In genomic region chr9:61602353-61602978, GRCm38 (mm10) we compare ENCODE assay signal across 26 mouse cellular contexts.
A peak's percentile ranks its signal among the peaks of the same experiment; 100 is the strongest.
DNase-seq lines count a peak whose midpoint lies in the region; ATAC-seq and TF ChIP-seq lines count a peak whose summit lies in the region.
"Had no signal": no experiment of that assay in that cellular context is flagged by ENCODE, and none has a peak within 500 bp of the region (broad histone marks: within the 10 kb centered on the region; RNA-seq: fewer than 3 reads in every experiment).

No protein-coding gene starts in this region.

- WGBS in forebrain, embryonic 10.5 days, result 48% methylated on average over 7 of the region's 7 CpGs
- 45% methylated on average over 7 of the region's 7 CpGs for WGBS in forebrain, embryonic 16.5 days
- 63% methylated on average over 7 of the region's 7 CpGs for WGBS in midbrain, embryonic 10.5 days
- 50% methylated on average over 7 of the region's 7 CpGs for WGBS in midbrain, embryonic 13.5 days
- WGBS in lung, adult 2 months, result 59% methylated on average over 7 of the region's 7 CpGs

- no peak overlapping the region for H3K4me3 ChIP-seq in forebrain, embryonic 10.5 days
- H3K4me3 ChIP-seq in forebrain, embryonic 16.5 days (replicated peaks; ENCODE audit: low read length), result no peak overlapping the region
- no peak overlapping the region for H3K4me3 ChIP-seq in midbrain, embryonic 10.5 days
- H3K4me3 ChIP-seq in midbrain, embryonic 13.5 days (replicated peaks), result no peak overlapping the region
- no peak overlapping the region for H3K4me3 ChIP-seq in lung, adult 2 months (replicated peaks; ENCODE audit: extremely low read depth, low read depth, low read length)
- H3K4me3 ChIP-seq: embryonic facial prominence, embryonic 15.5 days; heart, embryonic 10.5 days; intestine, embryonic 15.5 days; limb, embryonic 15.5 days; lung, embryonic 15.5 days; myocyte had no signal

- no peak for TF ChIP-seq CTCF in lung, adult 2 months (IDR thresholded peaks at IDR 0.05; ENCODE audit: insufficient read depth, low read length)

- H3K4me1 ChIP-seq in forebrain, embryonic 10.5 days, result peaks cover 28% of the 10 kb centered on the region
- H3K4me1 ChIP-seq in forebrain, embryonic 16.5 days (replicated peaks; ENCODE audit: control insufficient read depth, insufficient read depth, low read length), result peaks cover 13% of the 10 kb centered on the region; the same call in 1 of the 2 replicates
- peaks cover 18% of the 10 kb centered on the region for H3K4me1 ChIP-seq in midbrain, embryonic 10.5 days
- peaks cover 22% of the 10 kb centered on the region for H3K4me1 ChIP-seq in midbrain, embryonic 13.5 days (replicated peaks)
- no peaks in the 10 kb centered on the region for H3K4me1 ChIP-seq in lung, adult 2 months (ENCODE audit: control insufficient read depth, insufficient read depth, low read length)
- H3K4me1 ChIP-seq: intestine, embryonic 15.5 days; lung, embryonic 15.5 days had no signal

- 0 out of 2 replicates have a peak, but pooled peaks cover 3% of the 10 kb centered on the region for H3K27me3 ChIP-seq in forebrain, embryonic 10.5 days (ENCODE audit: poor library complexity, severe bottlenecking)
- no peaks in the 10 kb centered on the region; the same call in 1 of the 2 replicates for H3K27me3 ChIP-seq in forebrain, embryonic 16.5 days (replicated peaks; ENCODE audit: control insufficient read depth, insufficient read depth, low read length)
- peaks cover 7% of the 10 kb centered on the region; the same call in 1 of the 2 replicates for H3K27me3 ChIP-seq in midbrain, embryonic 10.5 days (ENCODE audit: low read depth, poor library complexity, severe bottlenecking)
- H3K27me3 ChIP-seq in midbrain, embryonic 13.5 days, result peaks cover 13% of the 10 kb centered on the region
- H3K27me3 ChIP-seq: embryonic facial prominence, embryonic 15.5 days; intestine, embryonic 15.5 days; lung, embryonic 15.5 days had no signal

- no peak overlapping the region for H3K9ac ChIP-seq in forebrain, embryonic 16.5 days (replicated peaks; ENCODE audit: low read depth, low read length)
- H3K9ac ChIP-seq in midbrain, embryonic 13.5 days (replicated peaks), result no peak overlapping the region
- H3K9ac ChIP-seq: embryonic facial prominence, embryonic 15.5 days; intestine, embryonic 15.5 days; limb, embryonic 15.5 days; liver, embryonic 14.5 days; lung, embryonic 15.5 days had no signal

- H3K4me2 ChIP-seq in forebrain, embryonic 16.5 days (ENCODE audit: low read length), result no peak overlapping the region
- H3K4me2 ChIP-seq in midbrain, embryonic 13.5 days (replicated peaks), result no peak overlapping the region
- H3K4me2 ChIP-seq: embryonic facial prominence, embryonic 15.5 days; intestine, embryonic 15.5 days; limb, embryonic 15.5 days; lung, embryonic 15.5 days had no signal

- H3K27ac ChIP-seq in forebrain, embryonic 10.5 days, result peak overlapping the region; percentile 66
- no peak overlapping the region for H3K27ac ChIP-seq in forebrain, embryonic 16.5 days (ENCODE audit: low read length)
- peak overlapping the region; percentile 7; the same call in 1 of the 2 replicates for H3K27ac ChIP-seq in midbrain, embryonic 10.5 days (replicated peaks)
- H3K27ac ChIP-seq in midbrain, embryonic 13.5 days, result no peak overlapping the region
- H3K27ac ChIP-seq: embryonic facial prominence, embryonic 15.5 days; heart, embryonic 10.5 days; intestine, embryonic 15.5 days; limb, embryonic 15.5 days; liver, embryonic 14.5 days; lung, embryonic 15.5 days had no signal

- no peak for TF ChIP-seq POLR2A in lung, adult 2 months (IDR thresholded peaks at IDR 0.05; ENCODE audit: borderline replicate concordance, extremely low read depth, low read depth, low read length)

- no peaks in the 10 kb centered on the region for H3K36me3 ChIP-seq in forebrain, embryonic 10.5 days (replicated peaks)
- H3K36me3 ChIP-seq in forebrain, embryonic 16.5 days (ENCODE audit: control insufficient read depth, insufficient read depth), result no peaks in the 10 kb centered on the region
- no peaks in the 10 kb centered on the region for H3K36me3 ChIP-seq in midbrain, embryonic 10.5 days
- H3K36me3 ChIP-seq in midbrain, embryonic 13.5 days, result no peaks in the 10 kb centered on the region
- H3K36me3 ChIP-seq: embryonic facial prominence, embryonic 15.5 days; heart, embryonic 10.5 days; intestine, embryonic 15.5 days; limb, embryonic 15.5 days; lung, embryonic 15.5 days had no signal

- no peak for ATAC-seq in forebrain, embryonic 16.5 days
- no peak for ATAC-seq in midbrain, embryonic 13.5 days
- ATAC-seq: intestine, embryonic 15.5 days; midbrain, embryonic 16.5 days had no signal

- no peaks in the 10 kb centered on the region for H3K9me3 ChIP-seq in forebrain, embryonic 10.5 days
- no peaks in the 10 kb centered on the region for H3K9me3 ChIP-seq in forebrain, embryonic 16.5 days (ENCODE audit: control insufficient read depth, low read length)
- no peaks in the 10 kb centered on the region for H3K9me3 ChIP-seq in midbrain, embryonic 10.5 days (replicated peaks)
- H3K9me3 ChIP-seq in midbrain, embryonic 13.5 days, result no peaks in the 10 kb centered on the region
- H3K9me3 ChIP-seq: embryonic facial prominence, embryonic 15.5 days; heart, embryonic 10.5 days; intestine, embryonic 15.5 days; limb, embryonic 15.5 days; lung, embryonic 15.5 days had no signal

- DNase-seq in forebrain, embryonic 10.5 days (ENCODE audit: extremely low spot score, low spot score), result no peak
- no peak for DNase-seq in midbrain, embryonic 10.5 days (ENCODE audit: low spot score)
- DNase-seq in hindlimb bud, embryonic 11.5 days (ENCODE audit: extremely low spot score, low read depth, low spot score), result peak; percentile 30
- peak; percentile 22 for DNase-seq in naive thymus-derived CD4-positive, alpha-beta T cell, adult 2 months (ENCODE audit: low read depth)
- DNase-seq in lung, adult 2 months, result no peak
- no peak for DNase-seq in cerebellum, adult 8-10 months
- DNase-seq: cerebellum, adult 18-20 months; cerebellum, postnatal 25 days; heart, postnatal 4 days; kidney, adult 8-10 months; kidney, postnatal 14 days; lung, postnatal 36 days; right cerebral cortex, adult 18-20 months; right cerebral cortex, postnatal 4 days; thymus, adult 2 months; thymus, postnatal 4 days had no signal

Comparison
In these comparisons a context has a peak if more than half of its experiments do, and no peak if none do; other contexts are left out.
1. H3K27ac ChIP-seq: peak in forebrain, embryonic 10.5 days (single experiment) and midbrain, embryonic 10.5 days (single experiment); none in forebrain, embryonic 16.5 days (single experiment) and midbrain, embryonic 13.5 days (single experiment).
2. DNase-seq: peak in hindlimb bud, embryonic 11.5 days (single experiment) and naive thymus-derived CD4-positive, alpha-beta T cell, adult 2 months (single experiment); none in forebrain, embryonic 10.5 days (single experiment), midbrain, embryonic 10.5 days (single experiment), lung, adult 2 months (single experiment) and cerebellum, adult 8-10 months (single experiment).